Mouse (Mus musculus): ENCODE results near the gene Intu.

Gene Intu

GRCm38 (mm10) chr3:40683171-40683570 is 152.1 kb downstream of the Intu start:
- no peak for DNase-seq (ENCODE audit: inconsistent ontology term)

- DNase-seq (ENCODE audit: inconsistent ontology term), result peak; percentile 88
These were observed 154.9 kb downstream of the Intu start for GRCm38 (mm10) chr3:40685855-40686515.

DNA sequence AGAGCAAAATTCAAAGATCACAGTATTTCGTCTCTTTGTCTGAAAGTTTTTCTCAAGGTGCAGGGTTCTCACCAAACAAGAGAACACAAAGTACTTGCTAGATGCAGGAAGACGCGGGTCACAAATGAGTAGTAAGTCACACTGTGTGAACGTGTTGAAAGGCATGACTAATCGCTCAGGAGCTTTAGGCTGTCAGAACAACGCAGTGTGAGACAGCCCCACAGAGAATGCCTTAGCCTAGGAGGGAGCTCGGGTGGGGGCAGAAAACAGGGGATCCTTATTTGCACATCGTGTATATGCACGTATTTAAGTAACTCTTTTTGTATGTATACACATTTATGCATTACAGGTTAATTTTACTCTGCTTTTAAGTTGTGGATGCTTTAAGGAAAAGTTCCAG is 155.8 kb downstream of the Intu start:
- peak; percentile 78 for DNase-seq (ENCODE audit: inconsistent ontology term)

DNA sequence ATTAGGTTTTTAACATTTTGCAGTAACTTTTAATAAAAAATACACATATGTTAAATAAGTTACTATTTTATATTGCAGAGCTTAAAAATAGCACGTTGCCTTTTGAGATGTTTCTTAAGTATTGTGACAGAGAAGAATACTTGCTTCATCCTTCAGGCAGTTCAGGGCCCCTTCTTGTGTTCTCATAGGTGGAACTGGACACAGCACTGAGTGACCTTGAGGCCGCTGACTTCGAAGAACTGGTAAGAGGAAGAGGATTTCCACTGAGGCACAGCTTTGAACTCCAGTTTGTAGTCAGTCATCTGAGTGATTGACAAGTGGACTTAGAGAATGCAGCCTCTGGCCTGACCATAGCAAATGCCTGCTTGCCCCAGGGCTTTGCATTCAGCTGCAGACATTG is 156.5 kb downstream of the Intu start:
- DNase-seq (ENCODE audit: inconsistent ontology term), result no peak

DNA sequence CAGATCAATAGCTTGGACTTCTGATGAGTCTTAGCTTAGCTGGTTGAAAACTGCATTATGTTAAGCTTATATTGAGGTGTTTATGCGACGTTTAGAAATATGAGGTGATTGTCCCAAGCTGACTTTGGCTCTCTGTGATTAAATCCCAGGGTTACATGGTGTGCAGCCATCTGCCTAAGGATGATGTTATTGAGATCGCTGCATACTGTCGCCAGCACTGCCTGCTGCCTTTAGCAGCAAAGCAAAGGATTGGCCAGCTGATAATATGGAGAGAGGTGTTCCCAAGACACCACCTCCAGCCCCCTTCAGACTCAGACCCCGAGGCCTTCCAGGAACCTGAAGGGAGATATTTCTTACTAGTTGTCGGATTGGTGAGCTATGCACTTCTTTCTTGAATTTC is 160.5 kb downstream of the Intu start:
- no peak for DNase-seq (ENCODE audit: inconsistent ontology term)

DNA sequence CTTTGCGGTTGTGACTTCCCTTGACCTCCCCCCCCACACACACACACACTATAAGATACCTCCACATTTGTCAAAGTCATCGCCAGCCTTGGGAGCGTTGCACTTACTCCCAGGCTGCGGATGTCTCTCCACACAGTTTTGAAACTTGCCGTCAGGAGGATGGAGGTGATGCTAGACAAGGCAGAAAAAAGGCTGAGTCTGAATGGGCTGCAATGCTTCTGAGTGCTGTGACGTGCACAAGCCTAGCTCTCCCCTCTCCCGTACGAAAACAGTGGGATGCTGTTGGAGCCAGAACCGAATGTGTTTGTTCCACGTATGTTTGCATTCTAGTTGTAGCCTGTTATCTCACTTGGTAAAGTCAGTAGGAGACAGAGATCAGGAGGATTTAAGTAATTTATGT is 162.3 kb downstream of the Intu start:
- DNase-seq (ENCODE audit: inconsistent ontology term), result no peak

DNA sequence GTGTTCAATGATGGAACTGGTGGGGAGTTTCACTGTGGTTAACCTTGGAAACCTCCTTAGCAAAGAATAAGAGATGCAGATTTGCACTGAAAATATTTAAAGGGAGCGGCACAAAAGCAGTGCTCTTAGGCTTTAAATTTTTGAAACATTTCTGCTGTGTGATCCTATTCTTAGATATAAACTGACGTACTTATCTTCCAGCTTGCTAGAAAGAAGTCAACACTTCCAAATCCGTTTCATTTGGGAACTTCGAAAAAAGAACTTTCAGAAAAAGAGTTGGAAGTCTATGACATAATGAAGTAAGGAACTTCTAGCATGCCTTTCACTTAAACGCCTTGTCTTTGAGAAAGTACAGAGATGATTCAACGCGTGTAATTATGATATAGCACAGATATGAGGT is 162.9 kb downstream of the Intu start:
- no peak for DNase-seq (ENCODE audit: inconsistent ontology term)

DNA sequence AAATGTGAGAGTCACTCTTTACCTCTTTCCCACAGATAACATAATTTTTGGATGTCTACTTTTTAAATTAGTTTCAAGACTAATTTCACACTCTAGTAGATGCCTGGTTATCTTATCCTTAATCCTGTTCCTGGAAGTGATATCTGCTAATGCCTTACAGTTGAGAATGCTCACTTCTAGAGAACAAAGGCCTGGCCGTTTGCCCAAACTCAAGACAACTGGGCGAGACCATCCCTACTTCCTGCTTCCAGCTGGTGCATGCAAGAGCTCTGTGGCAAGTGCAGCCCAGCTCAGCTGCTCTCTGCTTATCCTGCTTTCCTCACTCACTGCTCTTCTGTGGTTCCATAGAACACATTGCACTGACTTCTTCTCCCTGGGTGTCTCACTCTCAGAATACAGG is 163.4 kb downstream of the Intu start:
- peak; percentile 36 for DNase-seq (ENCODE audit: inconsistent ontology term)

DNA sequence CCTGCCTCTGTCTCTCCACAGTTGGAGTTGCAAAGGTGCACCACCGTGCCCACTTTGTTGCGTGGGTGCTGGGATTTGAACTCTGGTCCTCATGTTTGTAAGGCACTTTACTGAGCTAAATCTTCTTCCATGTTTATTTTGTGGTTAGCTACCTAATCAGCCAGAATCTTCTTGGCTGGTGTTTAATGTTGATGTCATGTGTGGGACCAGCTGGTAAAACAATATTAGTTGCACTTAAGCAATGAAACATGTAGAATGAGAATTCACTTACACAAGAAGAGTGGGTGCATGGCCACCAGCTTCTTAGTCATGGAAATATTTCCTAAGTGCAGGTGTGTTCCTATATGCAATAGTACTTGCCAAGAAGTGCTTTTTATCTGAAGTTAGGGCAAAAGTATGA is 164.1 kb downstream of the Intu start:
- no peak for DNase-seq (ENCODE audit: inconsistent ontology term)

- DNase-seq (ENCODE audit: inconsistent ontology term), result no peak
These were observed 167.7 kb downstream of the Intu start for GRCm38 (mm10) chr3:40698834-40699233.

- DNase-seq (ENCODE audit: inconsistent ontology term), result no peak
These were observed 173.8 kb downstream of the Intu start for GRCm38 (mm10) chr3:40704816-40705430.

DNA sequence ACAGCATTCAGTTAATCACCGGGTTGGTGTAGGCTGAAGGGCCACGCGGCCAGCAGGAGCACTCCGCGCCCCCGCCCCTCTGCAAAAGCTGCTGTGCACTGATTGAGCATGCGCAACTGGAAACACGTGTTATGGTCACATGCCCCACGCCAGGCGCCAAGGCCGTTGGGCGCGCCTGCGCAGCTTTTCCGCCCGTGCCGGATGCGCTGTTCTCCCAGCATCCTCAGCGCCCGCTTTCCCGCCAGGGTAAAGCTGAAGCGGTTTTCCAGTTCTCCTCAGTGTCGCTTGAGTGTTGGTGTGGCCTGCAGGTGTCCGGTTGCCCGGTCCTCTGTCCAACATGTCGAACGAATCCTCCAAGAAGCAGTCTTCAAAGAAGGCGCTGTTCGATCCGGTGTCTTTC is 177.6 kb downstream of the Intu start, which contains the start of gene Slc25a31:
Gene Slc25a31, plus strand, starts transcription at position 201 of the 400 bp plus-strand sequence.
- DNase-seq (ENCODE audit: inconsistent ontology term), result no peak

DNA sequence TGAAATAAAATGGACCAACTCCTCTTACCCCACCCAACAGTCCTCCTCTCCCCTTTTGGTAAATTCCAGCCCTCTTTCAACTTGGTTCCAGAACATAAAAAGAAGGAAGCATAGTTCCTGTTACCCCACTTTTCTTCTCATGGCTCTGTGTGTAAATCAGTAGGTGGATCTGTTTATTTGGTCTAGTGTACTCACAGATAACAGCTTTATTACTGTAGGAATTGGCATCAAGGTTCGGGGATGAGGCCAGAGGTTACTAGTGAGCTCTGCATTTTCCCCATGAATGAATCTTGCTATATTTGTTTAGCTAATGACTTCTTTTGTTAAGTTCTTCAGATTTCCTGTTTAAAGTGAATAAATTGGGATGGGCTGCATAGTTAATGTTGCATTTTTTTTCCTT is 185.0 kb downstream of the Intu start:
- no peak for DNase-seq (ENCODE audit: inconsistent ontology term)

DNA sequence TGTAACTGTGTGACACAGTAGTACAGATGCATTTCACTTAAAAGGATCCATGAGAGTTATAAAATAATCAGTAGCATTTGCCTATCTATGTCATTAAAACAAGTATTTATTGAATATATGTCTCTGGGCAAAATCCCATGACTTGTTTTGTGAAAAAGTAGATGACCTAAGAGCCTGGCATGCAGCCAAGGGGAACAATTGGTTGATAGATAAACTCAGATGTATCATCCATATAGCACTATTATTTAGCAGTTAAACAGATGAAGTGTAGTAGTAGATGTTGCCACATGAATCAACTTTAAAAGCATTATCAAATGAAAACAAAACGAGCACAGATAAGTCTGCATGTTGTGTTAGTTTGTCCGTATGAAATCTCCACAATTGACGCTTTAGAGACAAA is 187.9 kb downstream of the Intu start:
- DNase-seq (ENCODE audit: inconsistent ontology term), result no peak

GRCm38 (mm10) chr3:40738381-40738912 is 207.4 kb downstream of the Intu start:
- no peak for DNase-seq (ENCODE audit: inconsistent ontology term)

DNA sequence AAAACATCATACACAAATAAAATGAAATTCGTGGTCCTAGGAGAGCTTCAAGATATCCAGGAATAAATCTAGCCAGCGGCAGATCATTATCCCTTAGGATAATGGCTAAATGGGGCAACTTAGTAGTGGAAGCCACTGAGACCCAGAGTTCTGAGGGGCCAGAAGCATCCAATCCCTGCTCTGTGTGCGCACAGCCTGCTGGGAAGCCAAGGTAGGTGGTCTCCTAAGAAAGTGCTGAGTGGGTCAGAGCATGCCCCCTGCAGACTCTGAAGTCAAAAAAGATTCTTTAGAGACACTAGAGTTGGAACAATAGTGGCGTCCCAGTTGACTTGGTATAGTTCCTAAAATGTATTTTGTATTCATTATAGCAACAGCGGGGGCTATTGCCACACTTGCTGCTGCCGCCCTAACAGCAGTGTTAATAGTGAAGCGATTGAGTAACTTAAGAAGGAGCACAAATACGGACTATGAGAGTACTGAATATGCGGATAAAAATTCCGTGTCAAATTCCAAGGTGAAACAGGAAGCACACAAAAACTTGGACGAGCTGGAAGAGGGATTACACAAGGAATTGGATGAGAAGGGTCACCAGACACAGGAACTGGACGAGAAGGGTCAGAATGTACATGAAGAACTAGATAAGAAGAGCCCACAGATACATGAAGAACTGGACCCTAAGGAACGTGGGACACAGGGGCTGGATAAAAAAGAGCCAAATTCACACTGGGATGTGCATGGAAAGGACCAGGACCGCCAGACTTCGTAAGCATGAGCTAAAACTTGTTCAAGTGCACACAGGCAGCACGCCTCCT is 213.1 kb downstream of the Intu start, which contains the start of gene Hspa4l:
Gene Hspa4l, plus strand, starts transcription at position 472 of the 812 bp plus-strand sequence.
- no peak for DNase-seq (ENCODE audit: inconsistent ontology term)

GRCm38 (mm10) chr3:40744836-40745660 is 214.0 kb downstream of the Intu start:
- peak; percentile 97 for DNase-seq (ENCODE audit: inconsistent ontology term)

GRCm38 (mm10) chr3:40745661-40746547 is 214.8 kb downstream of the Intu start:
- peak; percentile 82 for DNase-seq (ENCODE audit: inconsistent ontology term)
